Mouse (Mus musculus): ENCODE results near the gene Wwox.

- TF ChIP-seq BHLHE40 (IDR thresholded peaks at IDR 0.05; ENCODE audit: borderline replicate concordance, low read depth, low read length) (no peak), EP300 (IDR thresholded peaks at IDR 0.05; ENCODE audit: low read depth in 1 of 2, low read length in 2 of 2) (no peak), CHD1 (IDR thresholded peaks at IDR 0.05; ENCODE audit: low read depth, low read length) (no peak), E2F4 (IDR thresholded peaks at IDR 0.05; ENCODE audit: borderline replicate concordance, low read depth, low read length) (no peak), CTCF (IDR thresholded peaks at IDR 0.05 in 2 of 3, conservative IDR thresholded peaks at IDR 0.05 in 1 of 3; ENCODE audit: control insufficient read depth in 1 of 3, insufficient read depth in 1 of 3, low read depth in 2 of 3, low read length in 3 of 3, poor library complexity in 1 of 3, severe bottlenecking in 1 of 3) (no peak)
Observed at GRCm38 (mm10) chr8:115141614-115142013, 702.2 kb downstream of the Wwox start.
